Mouse (Mus musculus) heart, postnatal 4 days (tissue): ENCODE results near the gene Sncg. TPM values are rescaled to one million over a fixed set of nuclear protein-coding genes. Genes with fewer than 3 reads are reported as not detected.
"Not testable (repeated sequence)": the region's sequence is repeated elsewhere in the genome, so short reads cannot be mapped to it uniquely, and the experiment has no call there.

Experiments
- DNase-seq: peaks from one replicate; pipeline ENCODE4 v3.0.0; 2021
- total RNA-seq, 2 experiments: library from RNA; stranded (reverse); gene quantifications; 2 replicates each; pipeline ENCODE4 v1.2.3; 2021

Gene Sncg
- total RNA-seq, 2 experiments from 2014 or later: 2.3 to 2.9 TPM

- no peak for DNase-seq
These were observed 4.4 kb downstream of the Sncg start for GRCm38 (mm10) chr14:34370203-34370602.

DNA sequence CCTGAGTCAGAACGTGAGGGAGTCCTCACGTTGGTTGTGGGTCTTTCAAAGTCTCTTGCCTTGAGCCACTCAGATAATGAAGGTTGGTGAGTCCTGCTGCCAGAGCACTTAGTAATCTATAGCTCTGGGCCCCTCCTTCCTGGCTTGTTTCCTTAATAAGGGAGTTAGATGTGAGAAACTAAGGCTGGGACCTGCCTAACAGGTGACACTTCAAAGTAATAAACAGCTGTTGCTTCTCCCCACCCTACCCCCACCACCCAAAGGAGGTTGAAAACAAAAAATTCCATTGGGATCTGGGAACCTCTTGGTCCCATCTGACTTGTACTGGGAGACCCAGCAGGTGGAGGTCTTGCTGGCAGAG is 9.5 kb downstream of the Sncg start:
- no peak for DNase-seq

GRCm38 (mm10) chr14:34364254-34365146 is 10.1 kb downstream of the Sncg start:
- not testable (repeated sequence) for DNase-seq

DNA sequence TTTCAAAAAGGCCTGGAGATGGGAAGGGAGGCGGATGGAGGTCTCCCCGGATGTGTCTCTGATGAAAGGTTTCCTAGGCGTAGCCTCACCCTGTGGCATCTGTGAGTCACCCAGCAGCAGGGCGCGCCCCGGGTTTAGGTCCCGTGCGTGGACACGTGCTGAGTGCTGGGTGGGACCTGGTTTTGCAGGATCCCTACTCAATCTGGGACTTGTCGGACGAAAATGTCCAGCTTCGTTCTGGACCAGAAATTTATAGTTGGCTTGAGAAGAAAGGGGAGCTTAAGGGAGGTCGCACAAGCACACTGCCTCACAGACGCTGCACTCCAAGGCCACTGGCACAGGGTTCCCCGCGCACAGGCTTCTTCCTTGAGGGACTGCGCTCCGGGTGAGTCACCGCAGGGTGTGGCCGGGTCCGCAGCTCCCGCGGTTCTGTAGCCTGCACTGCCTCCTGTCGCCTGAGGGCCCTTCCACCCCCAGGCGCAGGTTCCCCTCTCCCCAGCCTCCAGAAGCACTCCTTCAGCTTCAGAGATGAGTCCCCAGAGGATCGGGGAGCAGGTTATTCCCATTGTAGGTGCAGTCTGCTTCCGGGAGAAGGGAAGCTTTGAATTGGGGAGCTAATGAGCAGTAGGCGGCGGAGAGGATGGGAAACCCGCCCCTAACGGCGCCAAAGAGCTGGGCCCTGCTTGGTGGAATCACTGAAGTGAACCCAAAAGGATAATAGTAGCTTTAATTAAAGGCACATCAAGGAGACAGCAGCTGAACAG is 10.9 kb downstream of the Sncg start:
- DNase-seq: peak; percentile 76

- DNase-seq: peak; percentile 68
These were observed 11.7 kb downstream of the Sncg start for GRCm38 (mm10) chr14:34362726-34363445.

GRCm38 (mm10) chr14:34362135-34362534 is 12.5 kb downstream of the Sncg start:
- no peak for DNase-seq

- no peak for DNase-seq
These were observed 14.3 kb downstream of the Sncg start for GRCm38 (mm10) chr14:34360251-34360650.

DNA sequence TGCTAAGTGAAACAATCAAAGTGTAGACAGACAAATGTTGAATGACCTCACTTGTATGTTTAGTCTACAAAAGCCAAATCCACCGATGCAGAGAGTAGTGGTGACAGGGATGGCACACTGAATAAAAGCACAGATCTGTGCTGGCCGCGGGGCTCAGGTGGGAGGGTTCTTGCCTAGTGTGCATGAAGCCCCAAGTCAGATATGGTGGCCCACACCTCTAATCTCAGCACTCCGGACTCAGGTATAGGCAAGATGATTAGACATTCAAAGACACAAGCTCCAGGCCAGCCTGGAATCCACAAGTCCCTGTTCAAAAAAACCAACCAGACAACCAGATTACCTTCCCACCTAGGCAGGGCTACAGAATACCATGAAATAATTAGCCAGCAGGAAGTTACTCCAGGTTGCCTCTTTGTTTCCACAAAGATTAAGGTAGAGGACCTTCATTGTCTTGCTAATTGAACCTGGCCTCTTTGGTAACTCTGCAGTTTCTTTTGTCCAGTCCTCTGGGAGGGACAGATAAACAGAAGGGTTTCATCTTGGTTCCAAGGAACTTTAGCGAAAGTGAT is 14.8 kb downstream of the Sncg start:
- no peak for DNase-seq

DNA sequence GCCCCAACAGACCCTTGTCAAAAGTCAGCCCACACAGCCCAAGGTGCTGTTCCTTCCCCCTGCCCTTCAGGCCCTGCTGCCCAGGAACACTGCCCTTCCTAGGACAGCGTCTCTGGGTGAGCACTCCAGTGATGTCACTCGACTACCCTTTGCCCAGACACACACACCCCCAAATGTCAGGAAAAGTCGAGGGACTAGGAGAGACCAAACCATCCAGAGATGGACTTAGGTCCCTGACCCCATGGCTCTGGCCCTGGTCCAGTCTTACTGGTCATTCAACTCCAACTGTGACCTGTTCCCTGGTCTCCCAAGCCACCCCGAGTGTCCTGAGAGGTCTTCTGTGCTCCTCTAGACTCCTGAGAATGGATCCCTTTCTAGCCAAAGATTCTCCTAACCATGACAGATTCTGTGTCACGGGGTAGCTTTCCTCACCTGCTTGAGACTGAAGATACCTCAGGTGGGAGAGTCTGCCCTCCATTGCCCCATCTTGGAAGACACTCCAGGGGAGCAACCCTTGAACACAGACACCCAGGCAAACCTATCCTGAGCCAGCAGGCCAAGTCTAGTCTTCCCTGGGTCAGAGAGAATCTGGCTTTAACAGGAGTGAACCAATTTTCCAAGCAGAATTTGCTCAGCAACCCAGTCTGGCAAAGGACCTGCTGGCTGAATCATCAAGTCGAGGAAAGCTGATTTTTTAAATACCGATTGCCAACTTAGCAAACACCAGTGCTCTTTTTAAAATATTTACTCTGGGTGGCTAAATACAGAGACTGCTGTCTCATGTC is 16.7 kb downstream of the Sncg start:
- no peak for DNase-seq

DNA sequence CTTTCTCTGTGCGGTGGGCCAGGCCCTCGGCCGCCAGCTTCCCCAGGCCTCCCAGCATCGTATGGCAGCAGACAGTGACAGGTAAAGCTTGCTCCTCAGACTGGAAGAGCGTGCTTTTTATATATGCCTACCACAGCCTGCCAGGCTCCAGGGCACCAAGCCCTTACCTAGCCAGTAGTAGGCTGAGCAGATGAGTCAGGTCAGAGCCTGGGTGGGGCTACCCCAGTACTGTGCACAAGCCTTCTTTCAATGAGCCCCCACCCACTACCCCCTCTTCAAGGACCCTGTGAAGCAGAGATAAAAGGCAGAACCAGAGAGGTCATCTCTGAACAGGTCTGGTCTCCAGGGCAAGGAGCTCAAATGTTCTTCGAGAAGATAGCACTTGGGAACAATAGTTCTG is 19.3 kb downstream of the Sncg start, which contains the start of gene Fam25c:
Gene Fam25c (minus strand): TSS at position 133 of the 400 bp plus-strand sequence.
- DNase-seq: no peak

DNA sequence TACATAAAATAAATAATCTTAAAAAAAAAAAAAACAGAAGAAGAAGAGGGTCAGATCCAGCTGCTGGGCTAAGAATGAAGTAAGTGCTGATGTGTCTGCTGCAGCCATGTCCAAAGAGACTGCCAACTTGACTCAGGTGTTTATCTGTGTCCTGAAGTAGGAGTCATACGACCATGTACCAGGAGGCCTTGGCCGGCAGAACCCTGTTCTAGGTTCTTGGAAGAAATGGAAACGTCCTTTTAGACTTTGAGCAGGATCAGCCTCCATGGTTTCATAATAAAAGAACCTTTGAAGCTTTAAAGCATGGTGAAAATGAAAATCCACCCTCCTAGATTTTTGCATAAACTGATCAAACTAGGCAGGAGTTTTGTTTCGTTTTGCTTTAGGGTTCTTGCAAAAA is 20.1 kb downstream of the Sncg start:
- DNase-seq: no peak

DNA sequence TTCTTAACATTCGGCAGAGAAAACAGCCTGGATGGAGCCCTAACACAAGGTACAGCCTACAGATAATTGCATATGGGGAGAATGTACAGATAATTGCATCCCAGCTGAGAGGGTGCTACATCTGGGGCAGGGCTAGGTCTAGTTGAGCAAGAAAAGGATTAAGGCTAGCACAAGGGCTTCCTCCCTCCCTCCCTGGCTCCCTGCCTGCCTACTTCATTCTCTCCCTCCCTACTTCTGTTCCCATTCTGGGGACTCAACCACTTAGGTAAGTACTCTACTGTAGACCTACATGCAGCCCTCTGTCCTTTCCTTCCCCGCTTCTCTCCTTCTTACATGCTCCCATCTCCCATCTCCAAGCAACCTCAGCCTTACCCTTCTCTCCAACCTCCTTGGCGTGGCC is 21.3 kb downstream of the Sncg start:
- no peak for DNase-seq

GRCm38 (mm10) chr14:34352523-34352922 is 22.1 kb downstream of the Sncg start:
- no peak for DNase-seq

DNA sequence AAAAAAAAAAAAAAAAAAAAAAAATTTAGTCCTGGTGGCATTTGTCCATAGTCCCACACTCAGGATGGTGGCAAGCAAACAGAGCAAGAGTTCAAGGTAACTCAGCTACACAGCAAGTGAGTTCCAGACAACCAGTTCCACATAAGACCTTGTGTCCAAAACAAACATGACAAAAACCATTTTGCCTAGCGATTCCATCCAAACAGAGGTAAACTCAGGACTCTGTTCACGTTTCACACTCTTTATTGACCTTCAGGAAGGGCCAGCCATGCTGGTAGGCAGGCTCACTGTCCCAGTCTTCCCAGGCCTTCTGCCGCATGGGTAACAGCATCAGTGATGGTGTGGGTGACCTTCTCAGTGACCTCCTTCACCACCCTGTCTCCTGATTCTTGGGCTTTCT is 22.9 kb downstream of the Sncg start:
- DNase-seq: no peak

DNA sequence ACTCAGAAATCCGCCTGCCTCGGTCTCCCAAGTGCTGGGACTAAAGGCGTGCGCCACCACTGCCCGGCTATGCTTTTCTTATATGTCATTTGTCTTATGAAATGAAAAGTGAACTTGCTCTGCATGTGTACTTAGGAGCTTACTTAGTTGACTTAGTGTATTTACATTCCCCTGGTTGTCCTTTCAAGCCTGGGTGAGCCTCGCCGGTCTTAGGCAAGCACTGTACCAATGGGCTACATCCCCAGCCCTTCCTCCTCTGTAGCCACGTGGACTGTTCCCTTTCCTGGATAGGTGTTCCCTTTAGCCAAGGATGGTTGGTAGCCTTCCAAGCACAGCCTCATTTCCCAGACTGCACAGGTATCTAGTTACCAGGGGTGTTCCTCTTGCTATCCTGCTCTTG is 25.6 kb downstream of the Sncg start:
- no peak for DNase-seq

DNA sequence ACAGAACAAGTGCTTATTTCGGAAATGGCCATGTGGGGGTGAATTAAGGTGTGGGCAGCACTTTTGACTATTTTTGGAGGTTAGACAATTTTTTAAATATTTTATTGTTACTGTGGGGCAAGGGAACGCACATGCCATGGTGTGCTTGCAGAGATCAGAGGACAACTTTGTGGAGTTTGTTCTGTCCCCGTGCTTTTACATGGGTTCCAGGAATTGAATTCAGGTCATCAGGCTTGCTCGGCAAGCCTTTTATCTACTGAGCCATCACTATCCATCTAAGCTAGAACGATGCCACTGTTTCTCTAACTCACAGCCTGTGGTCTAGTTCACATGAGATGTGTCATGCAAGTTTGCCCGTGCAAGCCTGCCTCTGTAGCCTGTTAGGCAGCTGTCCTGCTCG is 26.3 kb downstream of the Sncg start:
- no peak for DNase-seq

- DNase-seq: no peak
These were observed 27.5 kb downstream of the Sncg start for GRCm38 (mm10) chr14:34347084-34347483.

DNA sequence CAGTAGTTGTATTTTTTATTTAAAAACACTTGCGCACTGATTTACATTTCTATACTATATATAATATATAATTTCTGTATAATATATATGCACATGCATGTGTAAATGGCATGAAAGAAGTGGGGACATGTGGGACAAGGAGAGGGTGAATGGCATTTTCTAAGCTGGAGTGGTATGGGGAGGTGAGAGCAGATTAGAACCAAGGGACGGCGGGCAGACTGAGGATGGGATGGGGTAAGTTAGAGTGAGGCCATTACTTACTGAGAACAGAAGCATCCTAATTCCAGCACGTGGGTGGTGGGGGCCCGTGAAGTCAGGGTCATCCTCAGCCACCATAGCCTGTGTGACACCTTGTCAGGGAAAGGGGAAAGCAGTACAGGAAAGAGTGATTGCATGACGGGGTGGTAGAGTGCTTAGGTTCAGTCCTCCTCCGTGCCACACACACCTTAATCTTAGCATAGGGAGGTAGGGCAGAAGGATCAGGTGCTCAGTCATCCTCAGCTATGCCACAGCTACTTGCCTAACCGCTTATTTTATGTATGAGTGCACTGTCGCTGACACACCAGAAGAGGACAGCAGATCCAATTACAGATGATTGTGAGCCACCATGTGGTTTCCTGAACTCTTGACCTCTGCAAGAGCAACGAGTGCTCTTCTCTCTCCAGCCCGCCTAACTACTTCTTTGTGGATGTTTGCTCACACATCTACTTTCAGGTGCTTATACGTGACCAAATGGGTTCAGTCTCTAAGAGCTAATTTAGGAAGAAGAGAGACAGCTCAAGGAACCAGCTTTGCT is 28.6 kb downstream of the Sncg start:
- no peak for DNase-seq

- DNase-seq: no peak
These were observed 30.2 kb downstream of the Sncg start for GRCm38 (mm10) chr14:34344361-34344760.

- no peak for DNase-seq
These were observed 31.5 kb downstream of the Sncg start for GRCm38 (mm10) chr14:34343078-34343477.

DNA sequence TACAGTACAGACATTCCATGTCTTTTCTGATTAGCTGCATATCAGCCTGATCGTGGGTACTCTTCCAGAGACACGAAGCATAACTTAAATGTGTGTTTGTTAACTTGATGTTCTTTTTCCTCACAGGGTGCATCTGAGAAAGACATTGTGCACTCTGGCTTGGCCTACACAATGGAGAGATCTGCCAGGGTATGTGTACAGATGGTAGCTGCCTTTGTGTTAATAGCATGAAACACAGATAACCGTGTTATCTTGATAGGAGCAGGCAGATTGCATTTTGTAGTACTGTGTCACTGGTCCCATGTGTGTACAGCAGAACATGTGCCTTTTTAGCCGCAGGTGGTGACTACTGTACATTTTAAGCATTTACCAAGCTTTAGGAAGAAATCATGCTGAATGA is 32.6 kb downstream of the Sncg start:
- no peak for DNase-seq
